Mouse (Mus musculus): ENCODE results near the gene Cdh12. TPM values are rescaled to one million over a fixed set of nuclear protein-coding genes. Genes with fewer than 3 reads are reported as not detected.

Cdh12 gene
- polyA plus RNA-seq, 1 experiment from 2014 or later = 0.11 TPM

GRCm38 (mm10) chr15:20944000-20944399 lies 494.9 kb downstream of the Cdh12 start:
- Histone ChIP-seq H3K9ac (ENCODE audit: low read length) (no peak overlapping the region), H3K9me3 (replicated peaks; ENCODE audit: control insufficient read depth, low read length) (no peaks in the 10 kb centered on the region), H3K36me3 (ENCODE audit: control insufficient read depth, insufficient read depth) (no peaks in the 10 kb centered on the region), H3K4me2 (ENCODE audit: low read depth, low read length) (no peak overlapping the region), H3K27ac (ENCODE audit: low read length) (no peak overlapping the region), H3K27me3 (ENCODE audit: control insufficient read depth, insufficient read depth, low read length) (no peaks in the 10 kb centered on the region), H3K4me1 (ENCODE audit: control insufficient read depth, insufficient read depth, low read length) (no peaks in the 10 kb centered on the region), H3K4me3 (ENCODE audit: low read length) (no peak overlapping the region)
- no peak for ATAC-seq (replicated peaks; ENCODE audit: extremely low read depth, insufficient read depth, low FRiP score)

GRCm38 (mm10) chr15:20967463-20967862 lies 518.4 kb downstream of the Cdh12 start:
- H3K27ac ChIP-seq (ENCODE audit: low read length) = no peak overlapping the region
- H3K4me1 ChIP-seq (ENCODE audit: control insufficient read depth, insufficient read depth, low read length) = no peaks in the 10 kb centered on the region
- no peak overlapping the region for H3K4me3 ChIP-seq (ENCODE audit: low read length)
- no peaks in the 10 kb centered on the region for H3K27me3 ChIP-seq (ENCODE audit: control insufficient read depth, insufficient read depth, low read length)
- no peak for ATAC-seq (replicated peaks; ENCODE audit: extremely low read depth, insufficient read depth, low FRiP score)
- H3K9me3 ChIP-seq (replicated peaks; ENCODE audit: control insufficient read depth, low read length) = no peaks in the 10 kb centered on the region
- WGBS = 51% methylated on average over 2 of the region's 2 CpGs
- H3K4me2 ChIP-seq (ENCODE audit: low read depth, low read length) = no peak overlapping the region
- H3K36me3 ChIP-seq (ENCODE audit: control insufficient read depth, insufficient read depth) = no peaks in the 10 kb centered on the region
- H3K9ac ChIP-seq (ENCODE audit: low read length) = no peak overlapping the region

- H3K4me1 ChIP-seq (ENCODE audit: control insufficient read depth, insufficient read depth, low read length) = no peaks in the 10 kb centered on the region
- no peak overlapping the region for H3K27ac ChIP-seq (ENCODE audit: low read length)
- no peaks in the 10 kb centered on the region for H3K36me3 ChIP-seq (ENCODE audit: control insufficient read depth, insufficient read depth)
- ATAC-seq (replicated peaks; ENCODE audit: extremely low read depth, insufficient read depth, low FRiP score) = no peak
- H3K9me3 ChIP-seq (replicated peaks; ENCODE audit: control insufficient read depth, low read length) = no peaks in the 10 kb centered on the region
- H3K9ac ChIP-seq (ENCODE audit: low read length) = no peak overlapping the region
- H3K4me3 ChIP-seq (ENCODE audit: low read length) = no peak overlapping the region
- 87% methylated on average over 2 of the region's 2 CpGs for WGBS
- no peak overlapping the region for H3K4me2 ChIP-seq (ENCODE audit: low read depth, low read length)
- H3K27me3 ChIP-seq (ENCODE audit: control insufficient read depth, insufficient read depth, low read length) = no peaks in the 10 kb centered on the region
Observed at GRCm38 (mm10) chr15:20971041-20971440, 522.0 kb downstream of the Cdh12 start.

- H3K36me3 ChIP-seq (ENCODE audit: control insufficient read depth, insufficient read depth) = no peaks in the 10 kb centered on the region
- WGBS = 75% methylated on average over 4 of the region's 4 CpGs
- no peak for ATAC-seq (replicated peaks; ENCODE audit: extremely low read depth, insufficient read depth, low FRiP score)
- H3K4me3 ChIP-seq (ENCODE audit: low read length) = no peak overlapping the region
- no peak overlapping the region for H3K27ac ChIP-seq (ENCODE audit: low read length)
- no peak overlapping the region for H3K4me2 ChIP-seq (ENCODE audit: low read depth, low read length)
- H3K27me3 ChIP-seq (ENCODE audit: control insufficient read depth, insufficient read depth, low read length) = no peaks in the 10 kb centered on the region
- H3K9ac ChIP-seq (ENCODE audit: low read length) = no peak overlapping the region
- H3K4me1 ChIP-seq (ENCODE audit: control insufficient read depth, insufficient read depth, low read length) = no peaks in the 10 kb centered on the region
- no peaks in the 10 kb centered on the region for H3K9me3 ChIP-seq (replicated peaks; ENCODE audit: control insufficient read depth, low read length)
Observed at GRCm38 (mm10) chr15:21000541-21000940, 551.5 kb downstream of the Cdh12 start.

- WGBS = 86% methylated on average over 2 of the region's 2 CpGs
- H3K4me3 ChIP-seq (ENCODE audit: low read length) = no peak overlapping the region
- H3K27ac ChIP-seq (ENCODE audit: low read length) = no peak overlapping the region
- H3K9me3 ChIP-seq (replicated peaks; ENCODE audit: control insufficient read depth, low read length) = no peaks in the 10 kb centered on the region
- H3K36me3 ChIP-seq (ENCODE audit: control insufficient read depth, insufficient read depth) = no peaks in the 10 kb centered on the region
- H3K4me1 ChIP-seq (ENCODE audit: control insufficient read depth, insufficient read depth, low read length) = 0 out of 2 replicates have a peak, but pooled peaks cover 2% of the 10 kb centered on the region
- no peaks in the 10 kb centered on the region for H3K27me3 ChIP-seq (ENCODE audit: control insufficient read depth, insufficient read depth, low read length)
- no peak for ATAC-seq (replicated peaks; ENCODE audit: extremely low read depth, insufficient read depth, low FRiP score)
- H3K4me2 ChIP-seq (ENCODE audit: low read depth, low read length) = no peak overlapping the region
- H3K9ac ChIP-seq (ENCODE audit: low read length) = no peak overlapping the region
Observed at GRCm38 (mm10) chr15:21007931-21008330, 558.9 kb downstream of the Cdh12 start.

- Histone ChIP-seq H3K27ac (ENCODE audit: low read length) (no peak overlapping the region), H3K4me1 (ENCODE audit: control insufficient read depth, insufficient read depth, low read length) (0 out of 2 replicates have a peak, but pooled peaks cover 2% of the 10 kb centered on the region), H3K9me3 (replicated peaks; ENCODE audit: control insufficient read depth, low read length) (no peaks in the 10 kb centered on the region), H3K36me3 (ENCODE audit: control insufficient read depth, insufficient read depth) (no peaks in the 10 kb centered on the region), H3K4me3 (ENCODE audit: low read length) (no peak overlapping the region), H3K4me2 (ENCODE audit: low read depth, low read length) (no peak overlapping the region), H3K27me3 (ENCODE audit: control insufficient read depth, insufficient read depth, low read length) (no peaks in the 10 kb centered on the region), H3K9ac (ENCODE audit: low read length) (no peak overlapping the region)
- ATAC-seq (replicated peaks; ENCODE audit: extremely low read depth, insufficient read depth, low FRiP score) = no peak
- WGBS = 34% methylated on average over 1 of the region's 1 CpGs
Observed at GRCm38 (mm10) chr15:21008487-21008886, 559.4 kb downstream of the Cdh12 start.

GRCm38 (mm10) chr15:21008969-21009368 lies 559.9 kb downstream of the Cdh12 start:
- WGBS = 58% methylated on average over 3 of the region's 3 CpGs
- H3K4me1 ChIP-seq (ENCODE audit: control insufficient read depth, insufficient read depth, low read length) = 0 out of 2 replicates have a peak, but pooled peaks cover 2% of the 10 kb centered on the region
- no peaks in the 10 kb centered on the region for H3K27me3 ChIP-seq (ENCODE audit: control insufficient read depth, insufficient read depth, low read length)
- no peak overlapping the region for H3K4me3 ChIP-seq (ENCODE audit: low read length)
- H3K9me3 ChIP-seq (replicated peaks; ENCODE audit: control insufficient read depth, low read length) = no peaks in the 10 kb centered on the region
- H3K36me3 ChIP-seq (ENCODE audit: control insufficient read depth, insufficient read depth) = no peaks in the 10 kb centered on the region
- H3K27ac ChIP-seq (ENCODE audit: low read length) = no peak overlapping the region
- peak; percentile 49; the same call in 1 of the 2 replicates for ATAC-seq (replicated peaks; ENCODE audit: extremely low read depth, insufficient read depth, low FRiP score)
- H3K4me2 ChIP-seq (ENCODE audit: low read depth, low read length) = no peak overlapping the region
- no peak overlapping the region for H3K9ac ChIP-seq (ENCODE audit: low read length)

- Histone ChIP-seq H3K4me1 (ENCODE audit: control insufficient read depth, insufficient read depth, low read length) (no peaks in the 10 kb centered on the region), H3K9ac (ENCODE audit: low read length) (no peak overlapping the region), H3K4me3 (ENCODE audit: low read length) (no peak overlapping the region), H3K27ac (ENCODE audit: low read length) (no peak overlapping the region), H3K27me3 (ENCODE audit: control insufficient read depth, insufficient read depth, low read length) (no peaks in the 10 kb centered on the region), H3K9me3 (replicated peaks; ENCODE audit: control insufficient read depth, low read length) (no peaks in the 10 kb centered on the region), H3K4me2 (ENCODE audit: low read depth, low read length) (no peak overlapping the region), H3K36me3 (ENCODE audit: control insufficient read depth, insufficient read depth) (no peaks in the 10 kb centered on the region)
- no peak for ATAC-seq (replicated peaks; ENCODE audit: extremely low read depth, insufficient read depth, low FRiP score)
- WGBS = 60% methylated on average over 1 of the region's 1 CpGs
Observed at GRCm38 (mm10) chr15:21063683-21064082, 614.6 kb downstream of the Cdh12 start.

- no peak overlapping the region for H3K4me2 ChIP-seq (ENCODE audit: low read depth, low read length)
- WGBS = 64% methylated on average over 2 of the region's 2 CpGs
- H3K9me3 ChIP-seq (replicated peaks; ENCODE audit: control insufficient read depth, low read length) = no peaks in the 10 kb centered on the region
- ATAC-seq (replicated peaks; ENCODE audit: extremely low read depth, insufficient read depth, low FRiP score) = no peak
- H3K4me3 ChIP-seq (ENCODE audit: low read length) = no peak overlapping the region
- no peaks in the 10 kb centered on the region for H3K27me3 ChIP-seq (ENCODE audit: control insufficient read depth, insufficient read depth, low read length)
- no peak overlapping the region for H3K27ac ChIP-seq (ENCODE audit: low read length)
- no peaks in the 10 kb centered on the region for H3K4me1 ChIP-seq (ENCODE audit: control insufficient read depth, insufficient read depth, low read length)
- no peak overlapping the region for H3K9ac ChIP-seq (ENCODE audit: low read length)
- no peaks in the 10 kb centered on the region for H3K36me3 ChIP-seq (ENCODE audit: control insufficient read depth, insufficient read depth)
Observed at GRCm38 (mm10) chr15:21069264-21069663, 620.2 kb downstream of the Cdh12 start.

GRCm38 (mm10) chr15:21092824-21093223 lies 643.8 kb downstream of the Cdh12 start:
- no peaks in the 10 kb centered on the region for H3K27me3 ChIP-seq (ENCODE audit: control insufficient read depth, insufficient read depth, low read length)
- no peaks in the 10 kb centered on the region for H3K36me3 ChIP-seq (ENCODE audit: control insufficient read depth, insufficient read depth)
- no peak overlapping the region for H3K27ac ChIP-seq (ENCODE audit: low read length)
- H3K4me1 ChIP-seq (ENCODE audit: control insufficient read depth, insufficient read depth, low read length) = no peaks in the 10 kb centered on the region
- WGBS = 76% methylated on average over 1 of the region's 1 CpGs
- no peak overlapping the region for H3K4me3 ChIP-seq (ENCODE audit: low read length)
- H3K9me3 ChIP-seq (replicated peaks; ENCODE audit: control insufficient read depth, low read length) = no peaks in the 10 kb centered on the region
- H3K9ac ChIP-seq (ENCODE audit: low read length) = no peak overlapping the region
- no peak for ATAC-seq (replicated peaks; ENCODE audit: extremely low read depth, insufficient read depth, low FRiP score)
- no peak overlapping the region for H3K4me2 ChIP-seq (ENCODE audit: low read depth, low read length)

Data from heart, embryonic 16.5 days (tissue).